Mouse (Mus musculus) kidney, adult 11 months (tissue): Measurements from ENCODE around the gene Dalrd3.
"Not testable (repeated sequence)": the region's sequence is repeated elsewhere in the genome, so short reads cannot be mapped to it uniquely, and the experiment has no call there.

Experiments
- DNase-seq: peaks from one replicate; pipeline ENCODE4 v3.0.0; 2022

The Dalrd3 gene

GRCm38 (mm10) chr9:108573774-108574690 is 4.3 kb downstream of the Dalrd3 start:
- peak; percentile 57 for DNase-seq

GRCm38 (mm10) chr9:108574921-108575320 is 5.2 kb downstream of the Dalrd3 start:
- no peak for DNase-seq

- DNase-seq = no peak
These were observed 5.9 kb downstream of the Dalrd3 start for GRCm38 (mm10) chr9:108575321-108576297.

GRCm38 (mm10) chr9:108577025-108577424 is 7.3 kb downstream of the Dalrd3 start:
- DNase-seq = no peak

- no peak for DNase-seq
These were observed 8.4 kb downstream of the Dalrd3 start for GRCm38 (mm10) chr9:108577934-108578544.

- peak; percentile 97 for DNase-seq
These were observed 9.1 kb downstream of the Dalrd3 start, which contains the start of gene Wdr6 for GRCm38 (mm10) chr9:108578545-108579343. Gene Wdr6 (minus strand): TSS chr9:108578739.

GRCm38 (mm10) chr9:108579344-108579690 is 9.6 kb downstream of the Dalrd3 start:
- DNase-seq = no peak

- DNase-seq = no peak
These were observed 18.0 kb downstream of the Dalrd3 start for GRCm38 (mm10) chr9:108587571-108588180.

GRCm38 (mm10) chr9:108589229-108589628 is 19.5 kb downstream of the Dalrd3 start:
- DNase-seq = no peak

GRCm38 (mm10) chr9:108591462-108591861 is 21.8 kb downstream of the Dalrd3 start:
- DNase-seq = no peak

- DNase-seq = no peak
These were observed 24.7 kb downstream of the Dalrd3 start for GRCm38 (mm10) chr9:108594354-108594753.

GRCm38 (mm10) chr9:108596998-108597764 is 27.5 kb downstream of the Dalrd3 start, which contains the start of gene P4htm:
Gene P4htm (minus strand): TSS chr9:108597667.
- DNase-seq = peak; percentile 29

GRCm38 (mm10) chr9:108599021-108599566 is 29.4 kb downstream of the Dalrd3 start:
- DNase-seq = no peak

- no peak for DNase-seq
These were observed 30.3 kb downstream of the Dalrd3 start for GRCm38 (mm10) chr9:108600011-108600410.

- DNase-seq = no peak
These were observed 32.3 kb downstream of the Dalrd3 start for GRCm38 (mm10) chr9:108601986-108602385.

GRCm38 (mm10) chr9:108607929-108608328 is 38.2 kb downstream of the Dalrd3 start:
- not testable (repeated sequence) for DNase-seq

- DNase-seq = no peak
These were observed 39.2 kb downstream of the Dalrd3 start for GRCm38 (mm10) chr9:108608889-108609288.

GRCm38 (mm10) chr9:108611488-108611887 is 41.8 kb downstream of the Dalrd3 start:
- DNase-seq = no peak

- no peak for DNase-seq
These were observed 47.6 kb downstream of the Dalrd3 start for GRCm38 (mm10) chr9:108617301-108617700.
